Mouse (Mus musculus): ENCODE data around the gene Esrrb. TPM values are rescaled to one million over a fixed set of nuclear protein-coding genes. Genes with fewer than 3 reads are reported as not detected.

Gene Esrrb
- polyA plus RNA-seq, 1 experiment from 2014 or later = 1.9 TPM

DNA sequence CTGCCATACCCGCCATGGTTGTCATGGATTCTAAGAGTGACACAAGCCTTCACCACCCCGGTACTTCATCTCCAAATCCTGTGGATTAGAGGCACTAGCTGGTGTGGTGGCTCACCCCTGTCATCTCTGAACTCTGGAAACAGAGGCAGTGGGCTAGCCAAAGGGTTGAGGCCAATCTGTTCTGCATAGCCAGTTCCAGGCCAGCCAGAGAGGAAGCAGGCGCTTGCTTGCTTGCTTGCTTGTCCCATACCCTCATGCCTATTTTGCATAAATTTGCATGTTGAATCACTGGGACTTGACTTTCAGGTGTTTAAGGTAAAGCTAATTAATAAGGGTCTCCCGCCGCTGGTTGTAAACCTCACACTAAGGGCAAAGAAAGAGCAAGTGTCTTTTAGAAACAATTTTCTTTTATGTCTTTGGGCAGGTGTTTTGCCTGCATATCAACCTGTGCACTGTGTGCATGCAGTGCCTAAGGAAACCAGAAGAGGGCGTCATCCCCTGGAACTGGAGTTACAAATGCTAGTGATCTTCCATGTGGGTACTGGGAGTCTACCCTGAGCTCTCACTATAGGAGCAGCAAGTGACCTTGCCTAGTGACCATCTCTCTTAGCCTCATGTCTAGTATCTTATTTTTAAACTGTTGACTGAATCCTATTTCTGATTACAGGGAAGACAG lies 147.5 kb downstream of the Esrrb start:
- 82% methylated on average over 6 of the region's 6 CpGs for WGBS
- H3K27ac ChIP-seq (replicated peaks in 1 of 2; ENCODE audit: control insufficient read depth in 1 of 2, insufficient read depth in 1 of 2, low read depth in 2 of 2, low read length in 2 of 2) = no peak overlapping the region
- ATAC-seq (ENCODE audit: insufficient number of reproducible peaks, insufficient read depth, low FRiP score, low read depth) = no peak
- H3K36me3 ChIP-seq (ENCODE audit: control insufficient read depth, insufficient read depth, low read length) = no peaks in the 10 kb centered on the region
- H3K4me3 ChIP-seq (ENCODE audit: control insufficient read depth in 1 of 2, insufficient read depth in 1 of 2, low read depth in 1 of 2, low read length in 2 of 2) = no peak overlapping the region
- H3K9me3 ChIP-seq (ENCODE audit: control insufficient read depth, low read length) = no peaks in the 10 kb centered on the region
- no peak overlapping the region for H3K9ac ChIP-seq (ENCODE audit: low read length)
- H3K4me2 ChIP-seq (ENCODE audit: low read length) = no peak overlapping the region
- no peaks in the 10 kb centered on the region for H3K27me3 ChIP-seq (ENCODE audit: control insufficient read depth, insufficient read depth, low read length)
- peaks cover 5% of the 10 kb centered on the region in 2 experiments; a peak in 3 of 4 replicates for H3K4me1 ChIP-seq (ENCODE audit: control insufficient read depth in 2 of 2, insufficient read depth in 2 of 2, low read length in 2 of 2)

DNA sequence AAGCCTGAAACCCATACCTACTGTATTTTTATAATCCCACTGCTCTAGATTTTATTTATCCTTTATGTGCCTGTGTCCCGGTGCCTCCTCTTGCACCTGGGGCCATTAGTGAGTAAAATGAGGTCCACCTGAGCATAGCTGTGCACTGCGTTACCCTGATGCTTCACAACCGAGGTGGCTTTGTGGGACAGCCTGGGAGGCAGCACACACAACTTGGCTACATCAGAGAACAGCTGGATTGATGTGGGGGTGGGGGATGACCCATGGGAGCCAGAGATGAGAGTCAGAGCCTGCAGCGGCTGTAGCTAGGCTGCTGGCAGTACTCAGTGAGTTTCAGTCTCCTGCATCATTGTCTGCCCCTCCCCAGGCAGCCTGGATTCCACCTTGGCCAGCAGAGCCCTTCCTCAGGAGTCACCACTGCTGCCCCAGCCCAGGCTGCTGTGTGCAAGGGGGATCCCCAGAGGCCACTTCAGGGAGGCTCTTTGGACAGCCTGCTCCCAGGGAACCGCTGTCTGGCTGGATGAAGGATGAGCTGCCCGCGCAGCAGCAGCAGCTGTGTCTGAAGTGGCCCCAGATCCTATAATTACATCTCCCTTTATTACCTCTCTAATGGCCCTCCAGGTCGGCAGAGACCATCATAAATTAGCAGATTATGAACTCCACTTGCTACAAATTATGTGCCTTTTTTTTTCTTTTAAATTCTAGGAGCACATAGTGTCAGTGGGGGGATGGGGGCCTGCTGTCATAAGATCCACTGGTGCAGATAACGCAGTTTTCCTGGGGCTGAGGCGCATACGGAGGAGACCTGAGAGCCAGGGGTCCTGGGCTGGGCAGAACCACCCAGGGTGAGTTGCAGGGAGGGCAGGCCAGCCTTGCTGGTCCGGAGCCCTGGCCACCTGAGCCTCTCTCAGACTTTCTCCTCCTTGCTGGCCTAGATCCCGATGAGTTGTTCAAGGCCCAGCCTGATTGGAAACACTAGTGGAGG lies 148.7 kb downstream of the Esrrb start:
- Histone ChIP-seq H3K36me3 (ENCODE audit: control insufficient read depth, insufficient read depth, low read length) (no peaks in the 10 kb centered on the region), H3K4me1 (ENCODE audit: control insufficient read depth in 2 of 2, insufficient read depth in 2 of 2, low read length in 2 of 2) (peaks cover 5 to 6% of the 10 kb centered on the region in 2 experiments; a peak in 3 of 4 replicates), H3K4me3 (ENCODE audit: control insufficient read depth in 1 of 2, insufficient read depth in 1 of 2, low read depth in 1 of 2, low read length in 2 of 2) (no peak overlapping the region), H3K9ac (ENCODE audit: low read length) (no peak overlapping the region), H3K27me3 (ENCODE audit: control insufficient read depth, insufficient read depth, low read length) (no peaks in the 10 kb centered on the region), H3K4me2 (ENCODE audit: low read length) (no peak overlapping the region), H3K9me3 (ENCODE audit: control insufficient read depth, low read length) (no peaks in the 10 kb centered on the region), H3K27ac (replicated peaks in 1 of 2; ENCODE audit: control insufficient read depth in 1 of 2, insufficient read depth in 1 of 2, low read depth in 2 of 2, low read length in 2 of 2) (no peak overlapping the region)
- 59% methylated on average over 13 of the region's 13 CpGs for WGBS
- ATAC-seq (ENCODE audit: insufficient number of reproducible peaks, insufficient read depth, low FRiP score, low read depth) = no peak

DNA sequence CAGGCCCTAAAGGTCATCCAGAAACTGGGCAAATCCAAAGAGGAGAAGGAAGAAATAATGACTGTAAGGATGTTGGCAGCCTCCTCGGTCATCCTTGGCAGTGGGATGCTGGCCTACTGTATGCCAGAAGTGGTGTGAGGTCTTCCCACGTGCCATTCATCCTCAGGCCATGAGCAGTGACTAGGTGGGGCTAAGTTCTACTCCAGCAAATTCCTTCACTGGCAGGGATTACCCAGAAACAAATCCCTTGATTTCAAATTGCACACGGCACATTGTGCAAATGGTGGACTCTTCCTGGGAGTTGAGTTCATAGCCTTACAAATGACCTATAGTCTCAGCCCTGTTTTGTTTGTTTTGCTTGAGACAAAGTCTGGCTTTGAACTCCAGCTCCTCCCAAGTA lies 151.4 kb downstream of the Esrrb start:
- Histone ChIP-seq H3K4me3 (ENCODE audit: control insufficient read depth in 1 of 2, insufficient read depth in 1 of 2, low read depth in 1 of 2, low read length in 2 of 2) (no peak overlapping the region), H3K27me3 (ENCODE audit: control insufficient read depth, insufficient read depth, low read length) (no peaks in the 10 kb centered on the region), H3K4me2 (ENCODE audit: low read length) (no peak overlapping the region), H3K9ac (ENCODE audit: low read length) (no peak overlapping the region), H3K4me1 (ENCODE audit: control insufficient read depth in 2 of 2, insufficient read depth in 2 of 2, low read length in 2 of 2) (peaks cover 5 to 6% of the 10 kb centered on the region in 2 experiments; a peak in 3 of 4 replicates), H3K27ac (replicated peaks in 1 of 2; ENCODE audit: control insufficient read depth in 1 of 2, insufficient read depth in 1 of 2, low read depth in 2 of 2, low read length in 2 of 2) (no peak overlapping the region), H3K9me3 (ENCODE audit: control insufficient read depth, low read length) (peaks cover 3% of the 10 kb centered on the region; the same call in 1 of the 2 replicates), H3K36me3 (ENCODE audit: control insufficient read depth, insufficient read depth, low read length) (no peaks in the 10 kb centered on the region)
- no peak for ATAC-seq (ENCODE audit: insufficient number of reproducible peaks, insufficient read depth, low FRiP score, low read depth)
- 84% methylated on average over 3 of the region's 3 CpGs for whole genome bisulfite sequencing

DNA sequence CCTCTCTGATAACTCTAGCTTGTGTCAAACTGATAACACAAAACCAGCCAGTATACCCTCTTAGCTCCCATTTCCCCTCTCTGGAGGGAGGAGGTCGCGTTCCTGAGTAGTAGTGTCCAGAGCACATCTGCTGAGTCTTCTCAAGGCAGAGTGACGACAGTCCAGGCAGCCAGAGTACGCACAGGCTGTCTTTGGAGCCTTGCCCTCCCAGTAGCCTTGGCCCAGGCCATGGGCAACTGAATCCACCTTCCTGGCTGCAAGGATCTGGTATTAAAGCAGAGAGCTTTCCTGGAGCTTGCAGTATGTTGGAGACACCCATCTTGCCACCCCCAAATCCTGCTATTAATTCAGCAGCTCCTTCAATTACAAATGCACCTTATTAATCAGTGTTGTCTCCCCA lies 152.7 kb downstream of the Esrrb start:
- H3K4me3 ChIP-seq (ENCODE audit: control insufficient read depth in 1 of 2, insufficient read depth in 1 of 2, low read depth in 1 of 2, low read length in 2 of 2) = no peak overlapping the region
- no peak overlapping the region for H3K4me2 ChIP-seq (ENCODE audit: low read length)
- no peak for ATAC-seq (ENCODE audit: insufficient number of reproducible peaks, insufficient read depth, low FRiP score, low read depth)
- 38% methylated on average over 4 of the region's 4 CpGs for WGBS
- H3K9ac ChIP-seq (ENCODE audit: low read length) = no peak overlapping the region
- H3K9me3 ChIP-seq (ENCODE audit: control insufficient read depth, low read length) = peaks cover 3% of the 10 kb centered on the region; the same call in 1 of the 2 replicates
- no peak overlapping the region for H3K27ac ChIP-seq (replicated peaks in 1 of 2; ENCODE audit: control insufficient read depth in 1 of 2, insufficient read depth in 1 of 2, low read depth in 2 of 2, low read length in 2 of 2)
- H3K36me3 ChIP-seq (ENCODE audit: control insufficient read depth, insufficient read depth, low read length) = no peaks in the 10 kb centered on the region
- no peaks in the 10 kb centered on the region for H3K27me3 ChIP-seq (ENCODE audit: control insufficient read depth, insufficient read depth, low read length)
- peaks cover 5 to 8% of the 10 kb centered on the region in 2 experiments; a peak in 3 of 4 replicates for H3K4me1 ChIP-seq (ENCODE audit: control insufficient read depth in 2 of 2, insufficient read depth in 2 of 2, low read length in 2 of 2)

DNA sequence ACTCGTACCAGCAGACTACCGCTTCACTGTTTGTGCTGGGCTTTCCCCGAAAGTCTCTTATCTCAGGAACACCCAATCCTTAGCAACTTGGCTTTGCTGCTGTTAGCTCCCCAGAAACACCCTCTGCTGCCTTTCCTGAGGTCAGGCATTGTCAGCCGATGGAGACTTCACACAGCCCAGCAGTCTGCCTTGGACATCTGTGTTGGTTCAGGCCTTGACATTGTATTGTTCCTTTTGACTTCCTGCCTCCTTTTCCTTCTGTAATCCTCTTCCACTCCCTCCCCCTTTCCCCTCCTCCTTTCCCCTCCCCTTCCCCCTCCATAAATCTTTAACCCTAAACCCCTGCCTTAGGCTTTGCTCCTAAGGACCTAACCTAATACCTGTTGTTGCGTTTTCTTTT lies 155.7 kb downstream of the Esrrb start:
- 0 out of 4 replicates have a peak overlapping the region, but pooled peaks of 1 of the 2 experiments have one; percentile 2 for H3K27ac ChIP-seq (replicated peaks in 1 of 2; ENCODE audit: control insufficient read depth in 1 of 2, insufficient read depth in 1 of 2, low read depth in 2 of 2, low read length in 2 of 2)
- H3K4me2 ChIP-seq (ENCODE audit: low read length) = no peak overlapping the region
- no peaks in the 10 kb centered on the region for H3K36me3 ChIP-seq (ENCODE audit: control insufficient read depth, insufficient read depth, low read length)
- no peak overlapping the region for H3K4me3 ChIP-seq (ENCODE audit: control insufficient read depth in 1 of 2, insufficient read depth in 1 of 2, low read depth in 1 of 2, low read length in 2 of 2)
- peaks cover 3% of the 10 kb centered on the region; the same call in 1 of the 2 replicates for H3K9me3 ChIP-seq (ENCODE audit: control insufficient read depth, low read length)
- no peaks in the 10 kb centered on the region; the same call in 1 of the 2 replicates for H3K27me3 ChIP-seq (ENCODE audit: control insufficient read depth, insufficient read depth, low read length)
- H3K9ac ChIP-seq (ENCODE audit: low read length) = no peak overlapping the region
- WGBS = 58% methylated on average over 5 of the region's 5 CpGs
- H3K4me1 ChIP-seq (ENCODE audit: control insufficient read depth in 2 of 2, insufficient read depth in 2 of 2, low read length in 2 of 2) = peaks cover 0 to 7% of the 10 kb centered on the region in 2 experiments; a peak in 2 of 4 replicates
- no peak for ATAC-seq (ENCODE audit: insufficient number of reproducible peaks, insufficient read depth, low FRiP score, low read depth)

DNA sequence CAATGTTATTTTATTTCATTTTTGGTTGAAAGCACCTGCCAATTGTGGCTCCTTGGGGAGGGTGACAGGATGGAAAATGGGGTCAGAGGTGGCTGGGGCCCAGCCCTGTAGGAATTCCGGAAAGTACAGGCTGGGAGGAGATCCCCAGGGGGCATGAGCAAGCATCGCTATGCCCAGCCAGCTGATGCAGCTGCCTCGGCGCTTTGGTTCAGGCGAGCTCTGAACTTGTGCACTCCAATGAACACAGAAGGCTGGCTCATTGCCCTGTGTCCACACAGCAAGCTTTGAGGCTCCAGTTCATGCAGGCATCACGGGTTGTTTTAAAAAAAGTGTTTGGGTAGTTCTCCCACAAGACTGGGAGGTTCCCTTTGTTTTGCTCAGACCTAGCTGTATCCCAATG lies 156.8 kb downstream of the Esrrb start:
- Histone ChIP-seq H3K4me3 (ENCODE audit: control insufficient read depth in 1 of 2, insufficient read depth in 1 of 2, low read depth in 1 of 2, low read length in 2 of 2) (no peak overlapping the region), H3K4me2 (ENCODE audit: low read length) (no peak overlapping the region), H3K36me3 (ENCODE audit: control insufficient read depth, insufficient read depth, low read length) (no peaks in the 10 kb centered on the region), H3K27me3 (ENCODE audit: control insufficient read depth, insufficient read depth, low read length) (no peaks in the 10 kb centered on the region; the same call in 1 of the 2 replicates), H3K4me1 (ENCODE audit: control insufficient read depth in 2 of 2, insufficient read depth in 2 of 2, low read length in 2 of 2) (peaks cover 0 to 7% of the 10 kb centered on the region in 2 experiments; a peak in 2 of 4 replicates), H3K9me3 (ENCODE audit: control insufficient read depth, low read length) (peaks cover 3% of the 10 kb centered on the region; the same call in 1 of the 2 replicates), H3K9ac (ENCODE audit: low read length) (no peak overlapping the region), H3K27ac (replicated peaks in 1 of 2; ENCODE audit: control insufficient read depth in 1 of 2, insufficient read depth in 1 of 2, low read depth in 2 of 2, low read length in 2 of 2) (no peak overlapping the region)
- WGBS = 49% methylated on average over 6 of the region's 6 CpGs
- no peak for ATAC-seq (ENCODE audit: insufficient number of reproducible peaks, insufficient read depth, low FRiP score, low read depth)

DNA sequence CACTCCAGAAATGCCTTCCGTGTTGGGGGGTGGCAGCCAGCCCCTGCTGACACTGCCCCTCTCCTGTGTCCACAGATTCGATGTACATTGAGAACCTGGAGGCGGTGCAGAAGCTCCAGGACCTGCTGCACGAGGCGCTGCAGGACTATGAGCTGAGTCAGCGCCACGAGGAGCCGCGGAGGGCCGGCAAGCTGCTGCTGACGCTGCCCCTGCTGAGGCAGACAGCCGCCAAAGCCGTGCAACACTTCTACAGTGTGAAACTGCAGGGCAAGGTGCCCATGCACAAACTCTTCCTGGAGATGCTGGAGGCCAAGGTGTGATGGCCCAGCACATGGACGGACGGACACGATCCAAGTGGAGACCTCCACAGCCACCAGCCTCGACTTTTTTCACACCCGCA lies 157.8 kb downstream of the Esrrb start:
- WGBS = 21% methylated on average over 18 of the region's 18 CpGs
- peaks cover 3% of the 10 kb centered on the region; the same call in 1 of the 2 replicates for H3K9me3 ChIP-seq (ENCODE audit: control insufficient read depth, low read length)
- no peak overlapping the region for H3K4me2 ChIP-seq (ENCODE audit: low read length)

More for the DNA sequence above, 157.8 kb downstream of the Esrrb start:
- Histone ChIP-seq H3K4me3 (ENCODE audit: control insufficient read depth in 1 of 2, insufficient read depth in 1 of 2, low read depth in 1 of 2, low read length in 2 of 2) (no peak overlapping the region), H3K27me3 (ENCODE audit: control insufficient read depth, insufficient read depth, low read length) (no peaks in the 10 kb centered on the region; the same call in 1 of the 2 replicates), H3K36me3 (ENCODE audit: control insufficient read depth, insufficient read depth, low read length) (no peaks in the 10 kb centered on the region), H3K27ac (replicated peaks in 1 of 2; ENCODE audit: control insufficient read depth in 1 of 2, insufficient read depth in 1 of 2, low read depth in 2 of 2, low read length in 2 of 2) (no peak overlapping the region), H3K4me1 (ENCODE audit: control insufficient read depth in 2 of 2, insufficient read depth in 2 of 2, low read length in 2 of 2) (peaks cover 7 to 8% of the 10 kb centered on the region in 2 experiments; a peak in 3 of 4 replicates), H3K9ac (ENCODE audit: low read length) (no peak overlapping the region)
- ATAC-seq (ENCODE audit: insufficient number of reproducible peaks, insufficient read depth, low FRiP score, low read depth) = no peak

Measured in heart, embryonic 14.5 days (tissue).